Mouse (Mus musculus) cerebellum, postnatal 4 days (tissue): ENCODE measurements around the gene Cep41.

ENCODE experiments used
- DNase-seq, 2 experiments: peaks; one replicate each; pipeline ENCODE4 v3.0.0; 2022; ENCODE audit warnings: low spot score in 2 of 2, mixed read lengths in 1 of 2

The Cep41 gene

GRCm38 (mm10) chr6:30674714-30675280 is 18.8 kb downstream of the Cep41 start:
- DNase-seq = no peak

GRCm38 (mm10) chr6:30673764-30674561 is 19.6 kb downstream of the Cep41 start:
- DNase-seq = no peak

GRCm38 (mm10) chr6:30671696-30672095 is 21.9 kb downstream of the Cep41 start:
- DNase-seq = no peak

DNA sequence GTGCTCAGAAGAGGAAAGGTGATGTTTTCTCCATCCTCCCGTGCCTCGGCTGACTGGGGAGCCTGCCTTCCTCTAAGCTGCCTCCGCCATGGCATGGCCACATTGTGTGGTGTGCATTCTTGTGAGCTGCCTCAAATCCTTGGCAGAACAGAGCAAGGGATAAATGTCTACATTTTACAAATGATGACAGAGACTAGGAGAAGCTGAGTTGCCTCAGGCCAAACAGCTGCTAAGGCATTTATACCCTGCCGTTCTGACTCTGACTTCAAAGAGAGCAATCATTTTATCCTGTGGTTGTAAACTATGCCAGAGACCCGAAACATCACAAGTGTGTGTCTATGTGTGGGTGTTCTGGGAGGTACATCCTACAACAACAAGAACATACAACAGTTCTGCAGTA is 26.0 kb downstream of the Cep41 start:
- no peak for DNase-seq

DNA sequence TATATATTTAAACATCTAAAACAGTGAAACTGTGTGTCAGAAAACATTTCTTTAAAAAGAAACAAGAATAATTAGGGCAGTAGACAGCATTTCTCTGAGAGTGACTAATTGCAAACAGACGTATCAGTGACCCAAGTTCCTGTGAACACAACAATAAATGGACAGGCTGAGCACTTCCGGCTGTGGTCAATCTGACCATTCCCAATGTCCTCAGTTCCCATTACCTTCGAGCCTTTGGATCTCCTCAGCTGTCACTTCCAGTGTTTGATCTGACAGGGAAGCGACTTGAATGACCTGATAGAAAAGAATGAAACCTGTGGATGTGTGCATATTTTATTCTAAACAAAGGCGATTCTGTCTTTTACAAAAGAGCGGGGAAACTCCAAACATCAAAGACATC is 27.5 kb downstream of the Cep41 start:
- no peak for DNase-seq

- no peak for DNase-seq
Observed at GRCm38 (mm10) chr6:30665296-30665695, 28.3 kb downstream of the Cep41 start.

- DNase-seq = no peak
Observed at GRCm38 (mm10) chr6:30664776-30665175, 28.8 kb downstream of the Cep41 start.

- DNase-seq = no peak
Observed at GRCm38 (mm10) chr6:30658619-30659018, 34.9 kb downstream of the Cep41 start.

DNA sequence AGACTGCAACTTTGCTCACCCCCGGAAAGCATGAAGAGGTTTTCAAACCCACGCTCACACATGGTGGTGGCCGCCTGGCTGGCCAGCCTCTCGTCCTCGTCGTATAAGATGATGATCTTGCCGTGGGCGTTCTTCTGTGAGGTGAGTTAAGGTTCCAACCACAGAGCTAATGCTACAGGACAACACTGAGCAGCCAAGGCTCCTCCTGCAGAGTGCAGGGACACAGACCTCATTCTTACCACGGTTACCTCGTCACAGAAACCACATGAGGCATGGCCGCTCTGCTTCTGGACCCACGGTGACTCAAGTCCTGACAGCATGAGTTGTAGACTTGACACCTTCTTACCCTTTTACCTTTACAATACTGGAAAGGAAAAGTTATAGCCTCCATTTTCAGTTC is 36.3 kb downstream of the Cep41 start:
- DNase-seq = no peak

GRCm38 (mm10) chr6:30654932-30655331 is 38.6 kb downstream of the Cep41 start:
- DNase-seq = no peak

DNA sequence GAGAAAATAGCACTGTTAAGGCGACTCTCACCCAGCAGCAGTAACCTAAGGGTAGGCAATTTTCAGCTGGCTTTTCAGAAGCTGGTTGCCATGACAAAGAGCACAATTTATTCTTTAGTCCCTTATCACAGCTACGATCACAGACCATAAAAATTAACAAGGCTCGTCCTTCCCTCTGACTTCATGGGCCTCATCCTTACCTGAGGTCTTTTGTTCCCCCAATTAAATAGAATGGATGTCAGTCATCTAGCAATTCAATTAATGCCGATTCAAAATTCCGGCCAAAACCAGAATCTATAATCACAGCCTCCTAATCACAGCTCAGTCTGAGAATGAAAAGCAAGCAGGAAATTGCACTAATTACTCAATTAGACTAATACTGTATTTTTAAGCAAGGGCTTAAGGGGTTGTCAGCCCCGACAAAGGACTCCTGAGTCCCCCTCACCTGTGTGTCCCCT is 39.1 kb downstream of the Cep41 start:
- no peak for DNase-seq

DNA sequence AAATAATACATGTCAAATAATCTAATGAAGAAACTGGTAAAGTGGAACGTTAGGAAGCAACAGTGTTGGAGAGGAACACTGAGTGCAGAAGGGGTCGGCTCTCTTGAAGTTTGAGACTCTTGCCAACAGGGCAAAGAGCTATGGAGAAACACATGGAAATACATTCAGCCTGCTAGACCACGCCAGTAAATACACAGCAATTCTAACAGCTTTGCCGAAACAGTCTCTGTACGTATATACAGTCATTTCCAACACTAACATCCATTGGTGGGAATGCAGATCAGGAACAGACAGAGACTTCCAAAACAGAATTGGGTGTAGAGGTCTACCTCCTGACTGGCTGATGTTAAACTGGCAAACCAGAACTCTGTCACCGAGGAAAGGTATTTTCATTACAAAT is 40.0 kb downstream of the Cep41 start:
- no peak for DNase-seq

GRCm38 (mm10) chr6:30652425-30653188 is 40.9 kb downstream of the Cep41 start:
- no peak for DNase-seq

GRCm38 (mm10) chr6:30649651-30650296 is 43.8 kb downstream of the Cep41 start:
- DNase-seq = no peak

- DNase-seq = no peak
Observed at GRCm38 (mm10) chr6:30645379-30645778, 48.2 kb downstream of the Cep41 start.

DNA sequence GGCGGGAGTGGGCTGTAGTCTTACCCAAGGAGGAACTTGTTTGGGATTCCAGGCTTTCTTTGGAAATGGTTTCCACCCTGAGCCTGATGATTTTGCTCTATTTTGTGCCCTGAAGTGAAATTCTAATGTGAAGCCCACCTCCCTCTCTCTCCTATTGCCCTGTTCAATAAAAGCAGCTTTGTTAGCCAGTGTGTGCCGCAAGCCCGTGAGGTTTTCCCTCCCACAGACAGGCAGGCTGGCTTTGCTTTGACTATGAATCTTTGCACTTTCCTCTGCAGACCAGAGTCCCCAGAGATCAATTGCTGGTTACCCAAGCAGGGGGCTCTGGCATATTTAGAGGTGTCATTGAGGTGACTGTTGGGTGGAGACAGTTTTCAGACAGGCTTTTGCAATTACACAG is 49.1 kb downstream of the Cep41 start:
- no peak for DNase-seq

DNA sequence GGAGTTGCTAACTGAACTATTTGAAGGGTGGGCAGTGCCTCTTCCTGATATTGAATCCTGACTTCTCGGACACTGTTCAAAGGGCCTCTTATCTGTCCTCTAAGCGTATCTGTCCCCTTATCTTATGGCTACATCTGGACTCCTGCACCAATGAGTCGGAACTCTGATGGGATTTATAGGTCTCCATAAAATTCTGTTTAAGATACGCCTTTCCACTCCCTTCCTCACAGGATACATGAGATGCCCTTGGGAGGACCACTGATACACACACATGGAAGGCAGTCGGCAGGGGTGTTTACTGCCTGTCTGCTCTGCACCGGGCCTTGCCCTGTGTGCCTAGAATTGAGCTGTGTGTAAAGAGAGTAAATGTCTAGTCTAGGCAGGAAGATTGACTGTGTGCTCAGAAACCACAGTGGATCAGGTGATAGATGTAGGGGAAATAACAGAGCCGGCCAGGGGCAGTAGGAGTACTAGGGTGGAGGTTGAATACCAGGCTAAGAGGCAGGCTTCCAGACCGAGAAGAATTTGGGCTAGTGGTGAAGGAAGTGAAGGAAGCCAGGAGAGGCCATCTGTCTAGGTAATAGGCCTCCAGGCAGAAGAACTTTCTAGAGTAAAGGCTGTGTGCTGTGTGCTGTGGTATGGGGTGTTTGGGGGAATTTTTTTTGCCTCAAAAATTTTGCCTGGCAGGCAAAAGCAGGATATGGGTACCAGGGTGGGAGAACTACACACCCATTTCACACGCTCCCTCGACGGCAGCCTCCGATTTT is 49.7 kb downstream of the Cep41 start:
- no peak for DNase-seq

DNA sequence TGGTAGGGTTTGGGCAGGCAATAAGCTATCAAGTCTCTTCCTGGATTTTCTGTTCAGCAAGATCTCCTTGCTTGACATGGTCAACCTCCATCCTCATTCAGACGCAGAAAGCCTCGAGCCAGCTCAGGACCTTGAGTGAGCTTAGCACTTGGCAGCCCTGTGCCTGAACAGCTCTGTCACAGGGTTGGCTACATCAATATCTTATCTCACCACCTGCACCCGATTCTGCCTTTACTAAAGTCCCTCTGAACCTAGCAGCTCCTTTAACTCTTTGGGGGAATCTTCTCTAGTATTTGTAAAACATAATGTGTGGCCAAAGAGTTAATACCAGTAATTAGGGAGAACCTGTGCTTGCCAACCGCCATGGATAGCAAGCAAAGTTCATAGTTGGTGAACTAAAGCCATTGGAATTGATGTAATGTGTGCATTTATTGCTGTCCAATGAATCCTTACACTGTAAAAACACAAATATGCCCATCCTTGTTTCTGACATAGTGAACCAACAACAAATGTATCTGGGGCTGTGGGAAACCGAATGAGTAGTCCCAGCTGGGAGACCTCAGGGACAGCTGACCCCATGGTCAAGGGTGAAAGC is 54.8 kb downstream of the Cep41 start, which contains the start of gene Cpa1:
Cpa1 (plus strand) TSS at position 545 of the 595 bp plus-strand sequence.
- DNase-seq = no peak

- no peak for DNase-seq
Observed at GRCm38 (mm10) chr6:30636186-30636842, 57.2 kb downstream of the Cep41 start.

- no peak for DNase-seq
Observed at GRCm38 (mm10) chr6:30635361-30635862, 58.1 kb downstream of the Cep41 start.
